Mouse (Mus musculus) spleen, postnatal 10 days (tissue): ENCODE data around the gene Jdp2.
"Not testable (repeated sequence)": the region's sequence is repeated elsewhere in the genome, so short reads cannot be mapped to it uniquely, and the experiment has no call there.

ENCODE experiments used
- DNase-seq, 2 experiments: peaks; one replicate each; pipeline ENCODE4 v3.0.0; 2021 to 2022; ENCODE audit warnings: low spot score in 2 of 2

Jdp2 gene

GRCm38 (mm10) chr12:85637932-85638331 lies 39.1 kb downstream of the Jdp2 start:
- no peak for DNase-seq

- no peak for DNase-seq
Observed at GRCm38 (mm10) chr12:85638541-85639325, 39.9 kb downstream of the Jdp2 start.

GRCm38 (mm10) chr12:85639326-85640008 lies 40.6 kb downstream of the Jdp2 start:
- DNase-seq, result no peak

- no peak for DNase-seq
Observed at GRCm38 (mm10) chr12:85640852-85641563, 42.2 kb downstream of the Jdp2 start.

- DNase-seq, result no peak
Observed at GRCm38 (mm10) chr12:85641564-85641931, 42.7 kb downstream of the Jdp2 start.

- DNase-seq, result no peak
Observed at GRCm38 (mm10) chr12:85643735-85644134, 44.9 kb downstream of the Jdp2 start.

- peak in 1 of 2 experiments; percentile 56 for DNase-seq
Observed at GRCm38 (mm10) chr12:85645664-85646063, 46.8 kb downstream of the Jdp2 start.

GRCm38 (mm10) chr12:85647346-85647745 lies 48.5 kb downstream of the Jdp2 start:
- peak in 1 of 2 experiments; percentile 40 for DNase-seq

- DNase-seq, result no peak
Observed at GRCm38 (mm10) chr12:85647955-85648354, 49.1 kb downstream of the Jdp2 start.

GRCm38 (mm10) chr12:85659319-85659718 lies 60.5 kb downstream of the Jdp2 start:
- no peak for DNase-seq

- DNase-seq, result peak in 1 of 2 experiments; percentile 27
Observed at GRCm38 (mm10) chr12:85660855-85661254, 62.0 kb downstream of the Jdp2 start.

GRCm38 (mm10) chr12:85662232-85662631 lies 63.4 kb downstream of the Jdp2 start:
- not testable (repeated sequence) for DNase-seq

GRCm38 (mm10) chr12:85662896-85663295 lies 64.1 kb downstream of the Jdp2 start:
- peak; percentile 25 to 74 for DNase-seq

GRCm38 (mm10) chr12:85666112-85666511 lies 67.3 kb downstream of the Jdp2 start:
- no peak for DNase-seq

GRCm38 (mm10) chr12:85667071-85667470 lies 68.2 kb downstream of the Jdp2 start:
- no peak for DNase-seq

- no peak for DNase-seq
Observed at GRCm38 (mm10) chr12:85668696-85669095, 69.9 kb downstream of the Jdp2 start.

- no peak for DNase-seq
Observed at GRCm38 (mm10) chr12:85670080-85670479, 71.3 kb downstream of the Jdp2 start.

GRCm38 (mm10) chr12:85673914-85674313 lies 75.1 kb downstream of the Jdp2 start:
- no peak for DNase-seq

- no peak for DNase-seq
Observed at GRCm38 (mm10) chr12:85679117-85679516, 80.3 kb downstream of the Jdp2 start.

GRCm38 (mm10) chr12:85679808-85680207 lies 81.0 kb downstream of the Jdp2 start:
- no peak for DNase-seq

GRCm38 (mm10) chr12:85682328-85682727 lies 83.5 kb downstream of the Jdp2 start:
- DNase-seq, result peak in 1 of 2 experiments; percentile 51
